Mouse (Mus musculus): Measurements from ENCODE around the gene Cd59a. TPM values are rescaled to one million over a fixed set of nuclear protein-coding genes. Genes with fewer than 3 reads are reported as not detected.
"Not testable (repeated sequence)": the region's sequence is repeated elsewhere in the genome, so short reads cannot be mapped to it uniquely, and the experiment has no call there.

The Cd59a gene
- total RNA-seq, 2 experiments from 2014 or later, result 3.9 to 6.0 TPM

- no peak for DNase-seq
Measured at GRCm38 (mm10) chr2:104109528-104109927, 13.9 kb downstream of the Cd59a start.

GRCm38 (mm10) chr2:104110031-104110430 is 14.4 kb downstream of the Cd59a start:
- DNase-seq, result no peak

GRCm38 (mm10) chr2:104111170-104111797 is 15.7 kb downstream of the Cd59a start:
- not testable (repeated sequence) for DNase-seq

GRCm38 (mm10) chr2:104113563-104113962 is 18.0 kb downstream of the Cd59a start:
- not testable (repeated sequence) for DNase-seq

- DNase-seq, result no peak
Measured at GRCm38 (mm10) chr2:104114898-104115297, 19.3 kb downstream of the Cd59a start.

- DNase-seq, result not testable (repeated sequence)
Measured at GRCm38 (mm10) chr2:104117173-104117572, 21.6 kb downstream of the Cd59a start.

GRCm38 (mm10) chr2:104119097-104119496 is 23.5 kb downstream of the Cd59a start:
- no peak for DNase-seq

GRCm38 (mm10) chr2:104120312-104120711 is 24.7 kb downstream of the Cd59a start:
- no peak for DNase-seq

GRCm38 (mm10) chr2:104121681-104122504 is 26.3 kb downstream of the Cd59a start:
- no peak for DNase-seq

GRCm38 (mm10) chr2:104122505-104123378 is 27.1 kb downstream of the Cd59a start, which contains the start of gene A930018P22Rik:
Gene A930018P22Rik, plus strand, starts transcription at chr2:104122769.
- DNase-seq, result peak; percentile 84 to 87

GRCm38 (mm10) chr2:104123540-104123939 is 27.9 kb downstream of the Cd59a start:
- no peak for DNase-seq

GRCm38 (mm10) chr2:104124071-104124470 is 28.5 kb downstream of the Cd59a start:
- no peak for DNase-seq

- no peak for DNase-seq
Measured at GRCm38 (mm10) chr2:104128803-104129531, 33.4 kb downstream of the Cd59a start.

- DNase-seq, result no peak
Measured at GRCm38 (mm10) chr2:104130165-104130564, 34.6 kb downstream of the Cd59a start.

- no peak for DNase-seq
Measured at GRCm38 (mm10) chr2:104130969-104131368, 35.4 kb downstream of the Cd59a start.

GRCm38 (mm10) chr2:104132266-104132859 is 36.8 kb downstream of the Cd59a start:
- no peak for DNase-seq

GRCm38 (mm10) chr2:104133042-104133810 is 37.6 kb downstream of the Cd59a start:
- no peak for DNase-seq

GRCm38 (mm10) chr2:104134150-104135056 is 38.8 kb downstream of the Cd59a start:
- DNase-seq, result peak; percentile 46 to 66

GRCm38 (mm10) chr2:104135920-104136319 is 40.3 kb downstream of the Cd59a start:
- no peak for DNase-seq

- DNase-seq, result no peak
Measured at GRCm38 (mm10) chr2:104142140-104142539, 46.5 kb downstream of the Cd59a start.

All from layer of hippocampus, postnatal 36 days (tissue).